Mouse (Mus musculus): ENCODE measurements at regions not wholly inside any gene's neighbourhood (a gene's known extent, or its start where the extent isn't known, plus 50 kb on each side); places are given as distances from the start of the nearest gene placed in this dataset.
A peak's percentile ranks its signal among the peaks of the same experiment; 100 is the strongest.

DNA sequence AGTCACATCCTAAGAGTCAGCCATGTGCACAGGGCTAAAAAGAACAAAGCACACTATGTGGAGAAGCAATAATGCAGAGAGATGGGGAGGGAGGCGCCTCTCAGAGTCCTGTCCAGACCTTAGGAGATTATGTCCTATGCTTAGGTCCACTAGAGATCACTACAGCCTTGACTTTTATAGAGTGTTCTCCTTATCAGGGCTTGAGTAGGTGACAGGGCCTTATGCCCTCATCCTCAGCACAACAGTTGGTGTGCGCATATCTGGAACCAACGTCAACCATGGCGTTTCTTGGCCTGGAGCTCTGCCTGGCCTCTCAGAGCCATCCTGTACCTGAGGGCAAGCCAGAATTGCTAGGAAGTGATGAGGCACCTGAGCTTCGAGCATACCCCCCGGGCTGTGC lies 162.6 kb upstream of the Gm10131 start:
- H3K27me3 ChIP-seq (ENCODE audit: control insufficient read depth, insufficient read depth, low read length): no peaks in the 10 kb centered on the region
- no peak for TF ChIP-seq CTCF (IDR thresholded peaks at IDR 0.05; ENCODE audit: low read depth, low read length)
- no peak for TF ChIP-seq POLR2A (IDR thresholded peaks at IDR 0.05; ENCODE audit: extremely low read depth, insufficient read depth, low read length)
- no peak overlapping the region for H3K27ac ChIP-seq (replicated peaks; ENCODE audit: insufficient read depth, low read depth, low read length)
- no peaks in the 10 kb centered on the region for H3K4me1 ChIP-seq (ENCODE audit: control insufficient read depth, insufficient read depth, low read length)
- no peaks in the 10 kb centered on the region for H3K36me3 ChIP-seq (ENCODE audit: control insufficient read depth, insufficient read depth, low read length)
- H3K4me3 ChIP-seq (ENCODE audit: insufficient read depth, low read depth, low read length): no peak overlapping the region
- WGBS: 98% methylated on average over 6 of the region's 6 CpGs
- no peak overlapping the region for H3K9ac ChIP-seq (ENCODE audit: low read depth, low read length)
- DNase-seq (ENCODE audit: extremely low read depth, low read depth, low spot score): no peak
- H3K79me2 ChIP-seq (ENCODE audit: control insufficient read depth, insufficient read depth, low read length): no peaks in the 10 kb centered on the region

- TF ChIP-seq POLR2A (IDR thresholded peaks at IDR 0.05; ENCODE audit: extremely low read depth, insufficient read depth, low read length) (no peak), CTCF (IDR thresholded peaks at IDR 0.05; ENCODE audit: low read depth, low read length) (no peak)
- H3K36me3 ChIP-seq (ENCODE audit: control insufficient read depth, insufficient read depth, low read length): no peaks in the 10 kb centered on the region
- H3K79me2 ChIP-seq (ENCODE audit: control insufficient read depth, insufficient read depth, low read length): no peaks in the 10 kb centered on the region
- H3K4me1 ChIP-seq (ENCODE audit: control insufficient read depth, insufficient read depth, low read length): no peaks in the 10 kb centered on the region; the same call in 1 of the 2 replicates
- no peak overlapping the region for H3K9ac ChIP-seq (ENCODE audit: low read depth, low read length)
- H3K4me3 ChIP-seq (ENCODE audit: insufficient read depth, low read depth, low read length): no peak overlapping the region
- 75% methylated on average over 6 of the region's 6 CpGs for WGBS
- no peaks in the 10 kb centered on the region for H3K27me3 ChIP-seq (ENCODE audit: control insufficient read depth, insufficient read depth, low read length)
- H3K27ac ChIP-seq (replicated peaks; ENCODE audit: insufficient read depth, low read depth, low read length): no peak overlapping the region
- no peak for DNase-seq (ENCODE audit: extremely low read depth, low read depth, low spot score)
Measured at GRCm38 (mm10) chr8:34269848-34270247, 158.3 kb upstream of the Gm10131 start.

GRCm38 (mm10) chr8:34268806-34269520 lies 157.4 kb upstream of the Gm10131 start:
- H3K79me2 ChIP-seq (ENCODE audit: control insufficient read depth, insufficient read depth, low read length): no peaks in the 10 kb centered on the region
- TF ChIP-seq POLR2A (IDR thresholded peaks at IDR 0.05; ENCODE audit: extremely low read depth, insufficient read depth, low read length) (no peak), CTCF (IDR thresholded peaks at IDR 0.05; ENCODE audit: low read depth, low read length) (no peak; the same call in 1 of the 2 replicates)
- DNase-seq (ENCODE audit: extremely low read depth, low read depth, low spot score): no peak
- H3K27me3 ChIP-seq (ENCODE audit: control insufficient read depth, insufficient read depth, low read length): no peaks in the 10 kb centered on the region
- H3K9ac ChIP-seq (ENCODE audit: low read depth, low read length): no peak overlapping the region
- no peak overlapping the region for H3K27ac ChIP-seq (replicated peaks; ENCODE audit: insufficient read depth, low read depth, low read length)
- WGBS: 90% methylated on average over 18 of the region's 18 CpGs
- no peak overlapping the region for H3K4me3 ChIP-seq (ENCODE audit: insufficient read depth, low read depth, low read length)
- no peaks in the 10 kb centered on the region; the same call in 1 of the 2 replicates for H3K4me1 ChIP-seq (ENCODE audit: control insufficient read depth, insufficient read depth, low read length)
- no peaks in the 10 kb centered on the region for H3K36me3 ChIP-seq (ENCODE audit: control insufficient read depth, insufficient read depth, low read length)

GRCm38 (mm10) chr8:34254978-34255377 lies 143.4 kb upstream of the Gm10131 start:
- no peaks in the 10 kb centered on the region for H3K36me3 ChIP-seq (ENCODE audit: control insufficient read depth, insufficient read depth, low read length)
- peaks cover 3% of the 10 kb centered on the region; the same call in 1 of the 2 replicates for H3K4me1 ChIP-seq (ENCODE audit: control insufficient read depth, insufficient read depth, low read length)
- H3K9ac ChIP-seq (ENCODE audit: low read depth, low read length): no peak overlapping the region
- no peak overlapping the region for H3K4me3 ChIP-seq (ENCODE audit: insufficient read depth, low read depth, low read length)
- DNase-seq (ENCODE audit: extremely low read depth, low read depth, low spot score): peak; percentile 61
- no peaks in the 10 kb centered on the region for H3K27me3 ChIP-seq (ENCODE audit: control insufficient read depth, insufficient read depth, low read length)
- TF ChIP-seq POLR2A (IDR thresholded peaks at IDR 0.05; ENCODE audit: extremely low read depth, insufficient read depth, low read length) (no peak), CTCF (IDR thresholded peaks at IDR 0.05; ENCODE audit: low read depth, low read length) (no peak)
- no peak overlapping the region for H3K27ac ChIP-seq (replicated peaks; ENCODE audit: insufficient read depth, low read depth, low read length)
- no peaks in the 10 kb centered on the region for H3K79me2 ChIP-seq (ENCODE audit: control insufficient read depth, insufficient read depth, low read length)
- WGBS: 83% methylated on average over 2 of the region's 2 CpGs

DNA sequence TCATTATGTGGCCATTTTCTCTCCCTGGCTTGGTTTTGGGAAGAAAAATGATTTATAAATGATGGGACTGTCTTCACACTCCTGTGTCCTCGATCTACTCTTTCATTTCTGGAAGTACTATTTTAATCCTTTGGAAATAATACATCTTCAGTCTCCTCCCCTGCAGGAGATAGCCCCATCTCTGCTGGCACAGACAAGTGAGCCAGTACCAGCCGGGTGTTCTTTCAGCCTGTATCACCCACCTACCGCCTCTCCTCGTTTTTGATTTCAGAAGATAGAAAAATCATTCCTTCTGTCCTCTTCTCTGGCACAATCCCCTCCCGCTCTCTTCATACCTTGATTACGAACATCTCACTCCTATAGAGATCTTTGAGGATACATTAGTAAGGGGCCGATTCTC lies 140.4 kb upstream of the Gm10131 start:
- Histone ChIP-seq H3K4me3 (ENCODE audit: insufficient read depth, low read depth, low read length) (no peak overlapping the region), H3K4me1 (ENCODE audit: control insufficient read depth, insufficient read depth, low read length) (peaks cover 3% of the 10 kb centered on the region; the same call in 1 of the 2 replicates), H3K9ac (ENCODE audit: low read depth, low read length) (no peak overlapping the region), H3K27me3 (ENCODE audit: control insufficient read depth, insufficient read depth, low read length) (no peaks in the 10 kb centered on the region), H3K36me3 (ENCODE audit: control insufficient read depth, insufficient read depth, low read length) (no peaks in the 10 kb centered on the region), H3K79me2 (ENCODE audit: control insufficient read depth, insufficient read depth, low read length) (no peaks in the 10 kb centered on the region), H3K27ac (replicated peaks; ENCODE audit: insufficient read depth, low read depth, low read length) (no peak overlapping the region)
- no peak for TF ChIP-seq CTCF (IDR thresholded peaks at IDR 0.05; ENCODE audit: low read depth, low read length)
- no peak for TF ChIP-seq POLR2A (IDR thresholded peaks at IDR 0.05; ENCODE audit: extremely low read depth, insufficient read depth, low read length)
- 91% methylated on average over 7 of the region's 7 CpGs for WGBS
- DNase-seq (ENCODE audit: extremely low read depth, low read depth, low spot score): no peak

GRCm38 (mm10) chr8:34239346-34239900 lies 127.9 kb upstream of the Gm10131 start:
- TF ChIP-seq POLR2A (IDR thresholded peaks at IDR 0.05; ENCODE audit: extremely low read depth, insufficient read depth, low read length) (no peak), CTCF (IDR thresholded peaks at IDR 0.05; ENCODE audit: low read depth, low read length) (no peak)
- Histone ChIP-seq H3K36me3 (ENCODE audit: control insufficient read depth, insufficient read depth, low read length) (no peaks in the 10 kb centered on the region), H3K9ac (ENCODE audit: low read depth, low read length) (no peak overlapping the region), H3K79me2 (ENCODE audit: control insufficient read depth, insufficient read depth, low read length) (no peaks in the 10 kb centered on the region), H3K27ac (replicated peaks; ENCODE audit: insufficient read depth, low read depth, low read length) (no peak overlapping the region), H3K4me3 (ENCODE audit: insufficient read depth, low read depth, low read length) (no peak overlapping the region), H3K27me3 (ENCODE audit: control insufficient read depth, insufficient read depth, low read length) (no peaks in the 10 kb centered on the region), H3K4me1 (ENCODE audit: control insufficient read depth, insufficient read depth, low read length) (no peaks in the 10 kb centered on the region)
- 91% methylated on average over 6 of the region's 6 CpGs for WGBS
- DNase-seq (ENCODE audit: extremely low read depth, low read depth, low spot score): no peak
